Mouse (Mus musculus) spleen, adult 2 months (tissue): ENCODE data around the gene Fat3.

Experiments
- CTCF ChIP-seq: fragments of 200-500 bp; IDR thresholded peaks from 2 replicates; pipeline ENCODE4 v1.5.1; 2011; ENCODE audit warnings: mild to moderate bottlenecking, inconsistent platforms; ENCODE audit not compliant: insufficient read depth, insufficient read length, insufficient replicate concordance; ENCODE audit errors: extremely low read depth
- POLR2A ChIP-seq: fragments of 200-500 bp; IDR thresholded peaks from 2 replicates; pipeline ENCODE4 v1.6.1; 2011; ENCODE audit warnings: low read depth, low read length, inconsistent platforms

- TF ChIP-seq CTCF (no peak), POLR2A (no peak)
Observed at GRCm38 (mm10) chr9:16150046-16150445, 351.0 kb downstream of the Fat3 start.
